Mouse (Mus musculus) CD4-positive, CD25-positive, alpha-beta regulatory T cell, adult 4 months (primary cell): Measurements from ENCODE around the gene Ptgfrn. TPM values are rescaled to one million over a fixed set of nuclear protein-coding genes. Genes with fewer than 3 reads are reported as not detected.

Experiments used
- ATAC-seq: one replicate; pipeline ENCODE4 v1.8.0; 2017
- polyA plus RNA-seq, 2 experiments: library from polyadenylated mRNA; unstranded; fragments of 100-300 nt; shearing (Covaris generic); gene quantifications; one replicate each; pipeline ENCODE4 v1.2.1; 2017

Gene Ptgfrn
- polyA plus RNA-seq, 2 experiments from 2014 or later = 0.73 to 1.0 TPM

DNA sequence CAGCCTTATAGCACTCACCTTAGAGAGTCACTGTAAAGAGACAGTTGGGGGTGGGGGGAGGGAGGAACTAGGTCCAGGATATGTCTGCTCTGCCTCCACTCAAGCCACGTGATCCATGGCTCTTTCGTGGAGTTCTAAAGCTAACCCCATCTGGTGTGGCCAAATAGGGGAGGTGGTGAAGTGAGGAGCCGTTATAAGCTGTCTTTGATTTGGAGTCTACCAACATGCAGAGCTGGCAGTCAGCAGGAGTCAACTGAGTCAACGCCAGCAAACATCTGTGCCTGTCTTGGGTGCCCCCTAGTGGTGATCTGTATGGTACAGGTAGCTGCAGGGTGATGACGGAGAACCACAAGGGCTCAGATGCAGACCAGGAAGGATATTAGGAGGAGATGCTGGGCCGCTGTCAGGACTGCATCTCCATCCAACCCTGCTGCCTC lies 111.2 kb downstream of the Ptgfrn start:
- ATAC-seq = peak; percentile 97

DNA sequence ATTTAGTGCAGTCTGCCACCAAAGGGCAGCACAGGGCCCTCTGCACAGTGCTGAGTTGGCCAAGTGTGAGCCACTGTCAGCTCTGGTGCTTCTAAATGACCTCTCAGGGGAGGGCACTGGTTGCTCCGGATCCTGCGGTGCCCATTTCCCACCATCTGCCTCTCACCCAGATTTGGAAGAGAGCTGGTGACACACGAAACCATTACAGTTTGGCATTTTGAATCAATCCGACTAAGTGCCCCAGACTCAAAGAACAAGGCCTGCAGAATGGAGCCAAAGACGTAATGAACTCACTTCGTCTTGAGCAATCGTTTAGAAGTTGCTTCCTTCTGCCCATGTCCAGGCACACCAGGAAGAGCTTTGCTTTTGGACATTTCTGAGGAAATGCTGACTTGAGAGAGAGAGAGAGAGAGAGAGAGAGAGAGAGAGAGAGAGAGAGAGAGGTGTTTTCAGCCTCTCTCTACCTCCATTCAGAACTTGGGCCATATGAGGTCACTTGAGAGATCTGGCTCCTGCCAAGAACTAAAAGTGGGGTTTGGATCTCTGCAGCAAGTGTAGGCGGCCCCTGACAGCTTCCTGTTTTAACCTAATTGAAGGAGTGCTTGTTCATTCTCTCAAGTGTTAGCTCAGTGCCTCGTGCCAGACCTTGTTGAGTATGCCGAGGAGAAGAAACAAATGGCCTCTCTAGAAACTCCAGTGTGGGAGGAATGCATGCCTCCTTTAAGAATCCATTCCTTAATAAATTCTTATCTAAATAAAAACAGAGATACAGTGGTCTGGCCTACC lies 112.1 kb downstream of the Ptgfrn start:
- no peak for ATAC-seq

DNA sequence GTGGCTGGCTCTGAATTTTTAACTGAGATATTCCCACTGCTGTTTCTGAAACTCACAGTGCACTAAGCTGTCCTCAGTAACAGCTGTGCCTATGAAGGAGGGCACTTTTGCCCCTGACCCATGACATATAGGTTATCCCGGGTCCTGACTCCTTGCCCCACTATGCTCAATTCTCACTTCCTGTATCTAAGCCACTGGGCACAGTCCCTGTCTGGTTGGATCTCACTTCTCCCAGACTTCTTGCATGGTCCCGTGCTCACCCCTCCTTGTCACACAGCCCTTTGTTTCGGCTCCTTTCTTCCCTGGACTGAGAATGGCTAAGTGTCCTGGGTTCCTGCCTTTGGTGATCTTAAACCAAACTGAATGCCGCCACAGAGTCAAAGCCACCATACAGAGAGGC lies 115.8 kb downstream of the Ptgfrn start:
- ATAC-seq = no peak

DNA sequence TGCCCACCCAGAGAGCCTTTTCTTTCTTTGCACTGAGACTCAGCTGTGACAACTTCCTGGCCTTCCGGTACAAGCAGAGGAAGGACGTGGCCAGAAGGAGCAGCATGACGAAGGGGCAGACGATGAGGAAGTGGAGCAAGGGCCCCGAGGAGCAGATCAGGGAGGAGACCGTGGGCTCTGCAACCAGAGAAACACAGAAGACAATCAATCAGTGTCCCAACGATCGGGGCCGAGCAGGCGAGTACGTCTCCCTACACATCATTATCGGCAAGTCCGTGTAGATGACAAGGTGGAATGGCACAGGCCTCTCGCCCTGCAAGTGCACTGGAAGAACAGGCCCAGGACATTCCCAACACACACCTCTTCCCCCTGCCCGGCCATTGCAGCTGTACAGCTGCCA lies 116.4 kb downstream of the Ptgfrn start:
- ATAC-seq = peak; percentile 58

DNA sequence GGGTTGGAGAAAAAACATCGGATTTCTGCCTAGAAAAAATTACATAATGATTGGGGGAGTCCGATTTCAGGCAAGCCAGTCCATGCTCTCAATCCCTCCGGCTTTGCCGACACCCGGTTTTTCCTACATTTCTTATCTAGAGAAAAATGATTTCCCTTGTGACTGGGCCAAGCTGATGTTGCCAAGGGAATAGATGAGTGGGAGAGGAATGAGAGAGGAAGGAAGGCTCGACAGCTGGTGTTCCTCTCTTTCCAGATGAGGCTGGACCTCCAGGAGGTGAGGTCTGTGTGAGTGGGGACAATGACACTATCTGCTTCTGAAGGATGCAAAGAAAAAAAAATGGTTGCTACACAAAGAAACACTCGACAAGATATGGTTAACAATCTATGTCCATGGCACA lies 116.9 kb downstream of the Ptgfrn start:
- ATAC-seq = no peak

Other genes starting within 250 kb of the Ptgfrn start
- 1 to 10 TPM in 1 of 2 experiments, under 1 TPM in 1; 0.91 to 2.2 TPM for gene Trim45, start 188.1 kb downstream of the Ptgfrn start, polyA plus RNA-seq
- gene Ttf2, start 140.6 kb downstream of the Ptgfrn start, polyA plus RNA-seq = 10 to 100 TPM; 12.8 to 19.0 TPM
- gene Cd101, start 80.7 kb downstream of the Ptgfrn start, polyA plus RNA-seq = 10 to 100 TPM; 19.4 to 43.3 TPM
- gene Cd2, start 177.7 kb upstream of the Ptgfrn start, polyA plus RNA-seq = 1,000 to 10,000 TPM; 1,558 to 1,756 TPM